Mouse (Mus musculus): ENCODE data around the gene Slc30a9. TPM values are rescaled to one million over a fixed set of nuclear protein-coding genes. Genes with fewer than 3 reads are reported as not detected.

Slc30a9 gene
- polyA plus RNA-seq, 1 experiment from 2014 or later = 68.0 TPM

GRCm38 (mm10) chr5:67404380-67404779 lies 97.6 kb downstream of the Slc30a9 start:
- no peaks in the 10 kb centered on the region; the same call in 1 of the 2 replicates for H3K4me1 ChIP-seq (ENCODE audit: insufficient read depth, low read depth, low read length)
- DNase-seq (ENCODE audit: low spot score) (no peak), ATAC-seq (no peak)
- TF ChIP-seq EP300 (IDR thresholded peaks at IDR 0.05) (no peak), CTCF (IDR thresholded peaks at IDR 0.05) (no peak)
- H3K27ac ChIP-seq (ENCODE audit: low read length) = no peak overlapping the region
- no peak overlapping the region for H3K4me3 ChIP-seq (ENCODE audit: low read depth, low read length)
- no peaks in the 10 kb centered on the region for H3K36me3 ChIP-seq (ENCODE audit: insufficient read depth, low read length)
- H3K27me3 ChIP-seq (replicated peaks; ENCODE audit: insufficient read depth, low read length) = no peaks in the 10 kb centered on the region
- no peak overlapping the region for H3K4me2 ChIP-seq (replicated peaks; ENCODE audit: low read depth, low read length)
- 49% methylated on average over 7 of the region's 7 CpGs for WGBS
- H3K9ac ChIP-seq (replicated peaks; ENCODE audit: low read depth) = no peak overlapping the region
- no peaks in the 10 kb centered on the region for H3K9me3 ChIP-seq (ENCODE audit: low read length)

DNA sequence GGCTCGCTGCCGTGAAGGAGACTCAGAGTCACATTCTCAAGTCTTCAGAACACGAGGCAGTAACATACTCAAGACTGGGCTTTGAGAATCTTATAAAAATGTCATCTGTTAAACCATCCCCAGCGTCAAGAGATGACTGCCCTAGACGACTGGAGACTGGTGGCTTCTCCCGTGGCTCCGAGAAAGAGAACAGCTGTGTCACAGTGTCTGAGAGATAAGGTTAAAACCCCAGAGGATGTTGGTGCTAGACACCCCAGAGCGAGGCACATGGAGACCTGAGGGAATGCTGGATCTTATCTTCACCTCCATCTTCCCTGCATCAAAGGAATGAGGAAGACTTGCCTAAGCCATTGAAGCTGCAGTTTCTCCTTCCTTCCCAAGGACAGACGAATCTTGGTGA lies 98.2 kb downstream of the Slc30a9 start:
- ATAC-seq (no peak), DNase-seq (ENCODE audit: low spot score) (no peak)
- 71% methylated on average over 9 of the region's 9 CpGs for WGBS
- H3K9ac ChIP-seq (replicated peaks; ENCODE audit: low read depth) = no peak overlapping the region
- no peaks in the 10 kb centered on the region; the same call in 1 of the 2 replicates for H3K4me1 ChIP-seq (ENCODE audit: insufficient read depth, low read depth, low read length)
- H3K27me3 ChIP-seq (replicated peaks; ENCODE audit: insufficient read depth, low read length) = no peaks in the 10 kb centered on the region
- H3K27ac ChIP-seq (ENCODE audit: low read length) = no peak overlapping the region
- TF ChIP-seq EP300 (IDR thresholded peaks at IDR 0.05) = no peak
- TF ChIP-seq CTCF (IDR thresholded peaks at IDR 0.05) = no peak
- H3K4me2 ChIP-seq (replicated peaks; ENCODE audit: low read depth, low read length) = no peak overlapping the region
- H3K36me3 ChIP-seq (ENCODE audit: insufficient read depth, low read length) = no peaks in the 10 kb centered on the region
- H3K9me3 ChIP-seq (ENCODE audit: low read length) = no peaks in the 10 kb centered on the region
- no peak overlapping the region for H3K4me3 ChIP-seq (ENCODE audit: low read depth, low read length)

Other genes starting within 250 kb of the Slc30a9 start
- 0.05 TPM in 1 of 2 replicates, not detected in the other for gene Phox2b, start 207.7 kb upstream of the Slc30a9 start, polyA plus RNA-seq (2015; fragmentation: Nextera tagmentation; extraction: Ambion mirVana)
- gene Tmem33, start 46.4 kb upstream of the Slc30a9 start, polyA plus RNA-seq (2015; fragmentation: Nextera tagmentation; extraction: Ambion mirVana) = 83.5 and 86.8 TPM in 2 replicates
- 3.5 and 3.6 TPM in 2 replicates for gene Bend4, start 121.4 kb downstream of the Slc30a9 start, polyA plus RNA-seq (2015; fragmentation: Nextera tagmentation; extraction: Ambion mirVana)

Data from lung, postnatal 0 days (tissue).